Mouse (Mus musculus) hindbrain, postnatal 0 days (tissue): ENCODE measurements at regions not wholly inside any gene's neighbourhood (a gene's known extent, or its start where the extent isn't known, plus 50 kb on each side); places are given as distances from the start of the nearest gene placed in this dataset.

Source experiments
- ATAC-seq: fragments of 200-750 bp; cut with Nextera tagmentation; 2 replicates; pipeline ENCODE4 v1.8.0; 2017; ENCODE audit warnings: mild to moderate bottlenecking, moderate TSS enrichment, moderate library complexity
- DNase-seq: peaks from one replicate; pipeline ENCODE4 v3.0.0-alpha.2; 2015; ENCODE audit warnings: low spot score
- H3K27ac ChIP-seq: fragments of 300-500 bp; sonication (generic); 2 replicates; pipeline ENCODE4 v1.5.1; 2014; ENCODE audit warnings: mild to moderate bottlenecking
- H3K27me3 ChIP-seq: fragments of 300-500 bp; sonication (generic); 2 replicates; pipeline ENCODE4 v1.6.1; 2014; ENCODE audit warnings: low read length, mixed read lengths; ENCODE audit not compliant: insufficient read depth
- H3K36me3 ChIP-seq: fragments of 300-500 bp; sonication (generic); 2 replicates; pipeline ENCODE4 v1.6.1; 2014; ENCODE audit warnings: low read length, mixed read lengths; ENCODE audit not compliant: insufficient read depth
- H3K4me1 ChIP-seq: fragments of 300-500 bp; sonication (generic); 2 replicates; pipeline ENCODE4 v1.6.1; 2014; ENCODE audit warnings: antibody characterized with exemption, low read length, mixed read lengths; ENCODE audit not compliant: insufficient read depth
- H3K4me2 ChIP-seq: fragments of 300-500 bp; sonication (generic); 2 replicates; pipeline ENCODE4 v1.6.1; 2014; ENCODE audit warnings: low read depth, mild to moderate bottlenecking, low read length, moderate library complexity, mixed read lengths
- H3K4me3 ChIP-seq: fragments of 300-500 bp; sonication (generic); 2 replicates; pipeline ENCODE4 v1.5.1; 2014; ENCODE audit warnings: low read length
- H3K9ac ChIP-seq: fragments of 300-500 bp; sonication (generic); replicated peaks from 2 replicates; pipeline ENCODE4 v1.6.1; 2014; ENCODE audit warnings: mild to moderate bottlenecking, low read length, moderate library complexity, mixed read lengths
- H3K9me3 ChIP-seq: fragments of 300-500 bp; sonication (generic); 2 replicates; pipeline ENCODE4 v1.6.1; 2016; ENCODE audit warnings: low read length, mixed read lengths
- CTCF ChIP-seq: IDR thresholded peaks from 2 replicates; pipeline ENCODE4 v1.5.1; 2016; ENCODE audit warnings: antibody characterized with exemption, control low read depth, low read depth
- WGBS: fragments of 180-500 bp; shearing (Covaris S2); extraction: QIAGEN DNeasy Blood & Tissue Kit; methylation state at CpG from one replicate; pipeline ENCODE4 v1.1.7; 2014; 5-methylcytosine and 5-hydroxymethylcytosine counted together

DNA sequence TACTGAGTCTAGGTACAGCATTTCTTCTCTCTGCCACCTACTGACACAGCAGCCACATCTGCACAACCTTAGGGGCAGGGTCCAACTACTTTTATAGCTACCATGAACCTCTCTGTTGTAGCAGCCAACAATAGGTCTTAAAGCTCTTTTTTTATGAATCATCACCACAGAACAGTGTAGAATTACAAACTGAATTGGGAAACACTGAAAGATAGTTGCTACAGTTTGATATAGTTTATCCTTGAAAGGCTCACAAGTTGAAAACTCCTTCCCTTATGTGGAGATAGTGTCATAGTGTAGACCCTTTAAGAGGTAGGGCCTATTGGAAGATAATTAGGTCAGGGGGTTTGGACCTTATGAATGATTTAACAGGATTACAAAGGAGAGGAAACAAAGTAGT lies 679.9 kb downstream of the Ryr2 start:
- Histone ChIP-seq H3K9ac (no peak overlapping the region), H3K4me1 (no peaks in the 10 kb centered on the region), H3K27me3 (no peaks in the 10 kb centered on the region), H3K27ac (no peak overlapping the region), H3K4me2 (no peak overlapping the region), H3K36me3 (no peaks in the 10 kb centered on the region), H3K4me3 (no peak overlapping the region), H3K9me3 (no peaks in the 10 kb centered on the region)
- ATAC-seq (no peak), DNase-seq (no peak)
- no peak for TF ChIP-seq CTCF

DNA sequence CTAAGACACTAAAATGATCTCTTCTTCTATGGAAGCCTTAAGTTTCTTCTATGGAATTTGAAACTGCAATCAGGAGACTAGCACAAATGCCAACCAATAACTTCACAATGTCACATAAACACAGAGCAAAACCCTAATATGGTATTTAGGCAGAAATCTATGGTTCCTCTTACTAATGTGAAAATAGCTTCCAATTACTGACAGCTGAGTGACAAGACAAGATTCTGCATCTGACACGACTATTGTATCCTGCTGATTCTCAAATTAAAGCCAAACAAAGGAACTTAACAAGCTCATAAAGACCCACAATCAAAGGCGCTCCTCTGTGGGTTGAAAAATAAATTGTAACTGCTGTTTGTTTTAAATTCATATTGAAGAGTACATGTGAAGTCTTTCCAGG lies 714.7 kb downstream of the Ryr2 start:
- H3K4me1 ChIP-seq: no peaks in the 10 kb centered on the region
- H3K4me3 ChIP-seq: no peak overlapping the region
- H3K9ac ChIP-seq: no peak overlapping the region
- 0 out of 2 replicates have a peak, but pooled peaks cover 4% of the 10 kb centered on the region for H3K9me3 ChIP-seq
- no peak for DNase-seq
- H3K4me2 ChIP-seq: no peak overlapping the region
- no peak for ATAC-seq
- H3K27ac ChIP-seq: no peak overlapping the region
- WGBS: 31% methylated on average over 2 of the region's 2 CpGs
- H3K36me3 ChIP-seq: no peaks in the 10 kb centered on the region
- H3K27me3 ChIP-seq: no peaks in the 10 kb centered on the region
- TF ChIP-seq CTCF: no peak

DNA sequence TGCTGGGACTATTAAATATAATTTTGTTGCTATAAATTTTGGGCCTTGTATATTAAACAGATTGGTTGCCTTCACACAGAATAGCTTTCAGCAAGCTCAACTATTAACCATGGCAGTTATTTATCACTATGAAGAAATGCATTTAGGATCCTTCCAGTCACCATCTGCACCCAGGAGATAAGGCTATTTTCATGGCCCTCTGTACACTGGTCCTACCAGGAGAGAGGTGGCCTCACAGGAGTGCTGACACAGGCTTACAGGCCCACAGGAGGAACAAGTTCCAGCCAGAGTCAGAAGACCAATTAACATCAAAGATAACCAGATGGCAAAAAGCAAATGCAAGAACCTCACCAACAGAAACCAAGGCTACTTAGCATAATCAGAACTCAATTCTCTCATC lies 731.3 kb downstream of the Ryr2 start:
- no peak for ATAC-seq
- no peak for TF ChIP-seq CTCF

DNA sequence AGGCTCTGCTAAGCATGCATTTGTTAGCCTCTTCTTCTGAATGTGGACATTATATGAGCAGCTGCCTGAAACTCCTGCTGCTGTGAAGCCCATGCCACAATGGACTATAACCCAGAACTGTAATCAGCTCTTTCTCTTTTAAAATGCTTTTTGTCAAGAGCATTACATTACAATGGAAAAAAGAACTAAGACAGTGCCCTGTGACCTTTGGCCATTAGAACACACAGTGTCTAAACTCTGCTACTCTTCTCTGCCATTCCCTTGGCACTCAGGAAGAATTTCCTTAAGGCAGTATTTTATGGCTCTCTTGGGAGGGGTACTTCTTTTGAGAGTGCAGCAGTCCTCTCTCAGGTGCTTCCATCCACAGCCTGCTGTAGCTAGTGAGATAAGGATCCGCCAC lies 737.3 kb downstream of the Ryr2 start:
- Histone ChIP-seq H3K9me3 (no peaks in the 10 kb centered on the region), H3K4me2 (no peak overlapping the region), H3K27ac (no peak overlapping the region), H3K4me1 (no peaks in the 10 kb centered on the region), H3K9ac (no peak overlapping the region), H3K27me3 (no peaks in the 10 kb centered on the region), H3K36me3 (no peaks in the 10 kb centered on the region), H3K4me3 (no peak overlapping the region)
- ATAC-seq (no peak), DNase-seq (no peak)
- no peak for TF ChIP-seq CTCF
- WGBS: 85% methylated on average over 1 of the region's 1 CpGs

More for the DNA sequence above, 731.3 kb downstream of the Ryr2 start:
- Histone ChIP-seq H3K9ac (no peak overlapping the region), H3K27me3 (no peaks in the 10 kb centered on the region), H3K4me3 (no peak overlapping the region), H3K27ac (no peak overlapping the region), H3K9me3 (no peaks in the 10 kb centered on the region), H3K4me1 (no peaks in the 10 kb centered on the region), H3K36me3 (no peaks in the 10 kb centered on the region), H3K4me2 (no peak overlapping the region)
- no peak for DNase-seq

DNA sequence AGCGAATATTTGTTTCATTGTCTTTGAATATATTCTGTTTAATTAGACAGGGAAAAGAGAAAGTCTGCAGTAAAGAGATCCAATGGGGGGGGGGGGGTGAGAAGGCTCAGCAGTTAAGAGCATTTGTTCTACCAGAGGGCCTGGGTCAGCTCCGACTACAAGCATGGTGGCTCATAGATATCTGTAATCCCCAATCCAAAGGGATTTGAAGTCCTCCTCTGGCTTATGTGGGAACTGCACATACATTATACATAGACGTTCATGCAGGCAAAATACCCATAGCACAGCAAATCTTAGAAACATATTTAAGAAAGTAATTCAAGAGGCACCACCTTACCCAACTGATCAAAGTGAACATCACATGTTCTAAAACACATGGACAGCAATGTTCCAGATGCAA lies 743.9 kb downstream of the Ryr2 start:
- no peaks in the 10 kb centered on the region for H3K9me3 ChIP-seq
- H3K27me3 ChIP-seq: no peaks in the 10 kb centered on the region
- no peak overlapping the region for H3K9ac ChIP-seq
- WGBS: 73% methylated on average over 3 of the region's 3 CpGs
- peak; percentile 27; the same call in 1 of the 2 replicates for TF ChIP-seq CTCF
- H3K4me3 ChIP-seq: no peak overlapping the region
- no peaks in the 10 kb centered on the region for H3K4me1 ChIP-seq
- no peaks in the 10 kb centered on the region for H3K36me3 ChIP-seq
- H3K4me2 ChIP-seq: no peak overlapping the region
- no peak overlapping the region for H3K27ac ChIP-seq
- ATAC-seq (no peak), DNase-seq (no peak)

DNA sequence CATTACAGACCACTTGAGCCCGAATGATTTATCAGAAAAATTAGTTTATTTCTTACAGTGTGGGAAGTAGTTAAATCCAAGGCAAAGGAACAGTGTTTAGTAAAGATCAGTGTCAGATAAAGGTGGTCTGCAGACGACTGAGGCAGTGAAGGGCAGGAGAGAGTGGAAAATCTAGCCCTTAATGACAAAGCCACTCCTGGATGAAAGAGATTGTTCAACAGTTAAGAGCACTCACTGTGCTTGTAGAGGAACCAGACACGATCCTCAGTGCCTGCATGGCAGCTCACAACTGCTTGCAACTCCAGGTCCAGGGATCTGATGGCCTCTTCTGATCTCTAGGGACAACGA lies 758.3 kb downstream of the Ryr2 start:
- 36% methylated on average over 4 of the region's 4 CpGs for WGBS
- no peaks in the 10 kb centered on the region for H3K27me3 ChIP-seq
- no peaks in the 10 kb centered on the region for H3K9me3 ChIP-seq
- H3K4me3 ChIP-seq: no peak overlapping the region
- ATAC-seq (no peak), DNase-seq (no peak)
- H3K36me3 ChIP-seq: no peaks in the 10 kb centered on the region
- no peak overlapping the region for H3K4me2 ChIP-seq
- TF ChIP-seq CTCF: no peak
- no peak overlapping the region for H3K9ac ChIP-seq
- no peaks in the 10 kb centered on the region for H3K4me1 ChIP-seq
- H3K27ac ChIP-seq: no peak overlapping the region

DNA sequence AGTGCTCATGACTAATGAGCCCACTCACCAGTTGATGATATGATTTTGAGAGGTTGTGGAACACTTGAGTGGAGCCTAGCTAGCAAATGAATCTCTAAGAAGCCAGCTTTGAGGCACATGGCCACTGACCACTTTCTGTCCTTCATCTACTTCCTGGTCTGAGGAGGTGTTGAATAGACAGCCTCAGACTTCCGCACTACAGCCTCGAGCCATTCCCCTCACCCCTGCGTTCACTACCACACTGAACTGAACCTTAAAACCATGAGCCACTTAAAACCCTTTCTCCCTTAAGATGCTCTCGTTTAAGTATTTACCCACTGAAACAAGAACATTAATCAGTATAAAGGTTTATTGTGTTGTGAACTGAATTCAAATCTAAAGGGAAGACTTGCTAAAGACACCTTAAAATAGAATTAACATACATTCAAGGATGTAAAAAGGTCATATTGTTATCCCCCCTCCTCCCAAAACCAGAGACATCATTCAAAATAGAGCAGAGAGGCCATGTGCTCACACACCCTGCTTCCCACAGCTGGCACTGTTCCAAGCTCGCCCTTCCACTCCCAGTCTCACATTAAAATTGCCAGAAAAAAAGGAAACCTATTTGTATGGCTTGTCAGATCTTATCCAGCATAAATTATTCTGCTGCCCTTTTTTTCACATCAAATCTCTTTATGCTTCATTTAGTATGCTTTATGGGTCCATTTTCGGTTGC lies 758.8 kb downstream of the Ryr2 start:
- Histone ChIP-seq H3K4me2 (no peak overlapping the region), H3K36me3 (no peaks in the 10 kb centered on the region), H3K27ac (no peak overlapping the region), H3K4me3 (no peak overlapping the region), H3K9ac (no peak overlapping the region), H3K9me3 (no peaks in the 10 kb centered on the region), H3K4me1 (no peaks in the 10 kb centered on the region), H3K27me3 (no peaks in the 10 kb centered on the region)
- ATAC-seq: no peak
- WGBS: 52% methylated on average over 6 of the region's 6 CpGs
- peak; percentile 54 for DNase-seq
- TF ChIP-seq CTCF: no peak
